Mouse (Mus musculus): ENCODE measurements around the gene Mtus2.

DNA sequence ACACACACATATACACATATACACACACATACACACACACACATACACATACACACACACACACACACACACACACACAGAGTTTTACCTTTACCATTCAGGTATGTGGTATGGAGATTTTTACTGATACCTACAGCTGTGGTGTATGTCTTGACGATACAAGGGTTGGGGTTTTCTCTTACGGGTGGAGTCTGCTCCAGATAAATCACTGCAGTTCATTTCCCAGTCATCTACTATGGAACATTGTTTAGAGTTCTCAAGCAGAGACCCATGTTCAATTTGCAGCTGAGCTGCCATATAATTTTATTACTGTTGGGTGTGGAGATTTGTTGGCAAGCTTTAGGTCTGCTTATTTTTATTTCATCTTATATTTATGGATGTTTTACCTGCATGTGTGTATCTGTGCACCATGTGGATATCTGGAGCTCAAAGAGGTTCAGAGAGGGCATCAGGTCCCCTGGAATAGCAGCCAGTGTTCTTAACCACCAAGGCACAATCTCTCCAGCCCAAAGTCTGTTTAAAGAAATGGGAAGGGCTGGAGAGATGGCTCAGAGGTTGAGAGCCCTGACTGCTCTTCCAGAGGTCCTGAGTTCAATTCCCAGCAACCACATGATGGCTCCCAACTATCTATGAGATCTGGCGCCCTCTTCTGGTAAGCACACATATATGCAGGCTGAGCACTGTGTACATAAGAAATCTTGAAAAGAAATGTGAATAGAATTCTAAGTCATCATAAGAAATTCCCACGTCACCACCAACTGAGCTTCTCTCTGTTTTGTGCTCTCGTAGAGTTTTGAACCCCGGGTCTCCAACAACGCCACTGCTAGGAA, 28.2 kb upstream of the Mtus2 start:
- peak; percentile 29; the same call in 1 of the 2 replicates for TF ChIP-seq CTCF (conservative IDR thresholded peaks at IDR 0.05; ENCODE audit: insufficient read depth, insufficient read length, low read depth, low read length)
- TF ChIP-seq POLR2A (IDR thresholded peaks at IDR 0.05; ENCODE audit: low read depth, low read length): no peak
